Mouse (Mus musculus) G1E (cell line): ENCODE measurements at regions not wholly inside any gene's neighbourhood (a gene's known extent, or its start where the extent isn't known, plus 50 kb on each side); places are given as distances from the start of the nearest gene placed in this dataset.

Experiments used
- ATAC-seq: 2 replicates; pipeline ENCODE4 v1.8.0; 2016; ENCODE audit warnings: mild to moderate bottlenecking; ENCODE audit not compliant: insufficient number of reproducible peaks, poor library complexity, low FRiP score, severe bottlenecking; ENCODE audit errors: extremely low read depth
- DNase-seq: peaks from one replicate; pipeline ENCODE4 v3.0.0; 2012; ENCODE audit warnings: low spot score
- H3K27me3 ChIP-seq: 2 replicates; pipeline ENCODE4 v1.6.1; 2012; ENCODE audit warnings: mild to moderate bottlenecking, low read length, inconsistent platforms; ENCODE audit not compliant: insufficient read depth
- H3K36me3 ChIP-seq: replicated peaks from 2 replicates; pipeline ENCODE3; 2012; ENCODE audit warnings: mild to moderate bottlenecking, inconsistent platforms
- H3K4me1 ChIP-seq: 2 replicates; pipeline ENCODE4 v1.6.1; 2012; ENCODE audit warnings: low read depth, low read length, inconsistent platforms, mixed read lengths; ENCODE audit not compliant: insufficient read depth
- H3K4me3 ChIP-seq: 2 replicates; pipeline ENCODE4 v1.5.1; 2012; ENCODE audit warnings: low read depth, mild to moderate bottlenecking, inconsistent platforms, low read length, moderate library complexity, mixed read lengths
- H3K9me3 ChIP-seq: replicated peaks from 2 replicates; pipeline ENCODE4 v1.6.1; 2012; ENCODE audit warnings: inconsistent platforms
- CTCF ChIP-seq: IDR thresholded peaks from 2 replicates; pipeline ENCODE4 v1.5.1; 2012; ENCODE audit warnings: low read depth, low read length, inconsistent platforms, mixed read lengths
- GATA1 ChIP-seq: IDR thresholded peaks from 2 replicates; pipeline ENCODE4 v1.6.1; 2012; ENCODE audit warnings: borderline replicate concordance, low read length, inconsistent platforms, mixed read lengths
- GATA2 ChIP-seq: IDR thresholded peaks from 2 replicates; pipeline ENCODE4 v1.6.1; 2012; ENCODE audit warnings: low read depth, low read length, inconsistent platforms, borderline replicate concordance
- POLR2AphosphoS5 ChIP-seq: IDR thresholded peaks from 2 replicates; pipeline ENCODE4 v1.6.1; 2012; ENCODE audit warnings: low read depth, low read length, inconsistent platforms; ENCODE audit not compliant: insufficient replicate concordance
- TAL1 ChIP-seq: conservative IDR thresholded peaks from 2 replicates; pipeline ENCODE4 v1.6.1; 2012; ENCODE audit warnings: low read depth, low read length, inconsistent platforms, mixed read lengths

DNA sequence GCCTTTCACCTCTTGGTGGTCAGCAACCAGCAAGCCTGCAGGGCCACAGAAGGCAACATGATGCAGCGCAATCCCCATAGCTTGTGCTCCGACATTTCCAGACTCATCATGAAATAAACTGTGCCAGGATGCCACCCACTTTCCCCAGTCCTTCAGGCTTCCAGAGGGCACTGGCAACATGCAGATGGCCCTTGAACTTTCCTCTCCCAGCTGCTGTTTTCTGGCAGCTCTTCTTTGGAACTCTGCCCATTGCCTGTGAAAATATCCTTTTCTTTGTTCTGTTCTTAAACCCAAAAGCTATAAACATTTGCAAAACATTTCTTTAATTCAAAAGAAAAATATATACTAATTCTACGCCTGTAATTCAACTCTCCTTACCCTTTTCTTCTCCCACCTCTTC, 50.6 kb upstream of the Osr1 start:
- Histone ChIP-seq H3K4me3 (no peak overlapping the region), H3K36me3 (no peaks in the 10 kb centered on the region), H3K4me1 (no peaks in the 10 kb centered on the region), H3K9me3 (0 out of 2 replicates have a peak, but pooled peaks cover 2% of the 10 kb centered on the region), H3K27me3 (no peaks in the 10 kb centered on the region)
- no peak for TF ChIP-seq CTCF
- TF ChIP-seq GATA2 = no peak
- TF ChIP-seq TAL1 = no peak
- no peak for TF ChIP-seq GATA1
- TF ChIP-seq POLR2AphosphoS5 = no peak
- ATAC-seq (no peak), DNase-seq (no peak)
